In genomic region chr5:53274811-53275355, GRCm38 (mm10) we compare ENCODE assay signal across 8 mouse cellular contexts. TPM values are rescaled to one million over a fixed set of nuclear protein-coding genes. Genes with fewer than 3 reads are reported as not detected.
DNase-seq lines count a peak whose midpoint lies in the region; ATAC-seq and TF ChIP-seq lines count a peak whose summit lies in the region.

No protein-coding gene starts in this region.

- intact Hi-C loops in left cerebral cortex, adult 2 months (cut with DNase I): loop anchor here (5.0 kb wide), 1 partner anchor 312 kb away; no protein-coding TSS in a partner anchor

- H3K27ac ChIP-seq in left cerebral cortex, adult 2 months: peak overlapping the region; percentile 40
- peak overlapping the region; percentile 78 for H3K27ac ChIP-seq in heart, embryonic 16.5 days (ENCODE audit: low read length)
- no peak overlapping the region for H3K27ac ChIP-seq in liver, postnatal 0 days (ENCODE audit: low read depth)

- TF ChIP-seq CTCF in left cerebral cortex, adult 2 months (IDR thresholded peaks at IDR 0.05): peak; percentile 74
- peak; percentile 53 for TF ChIP-seq CTCF in liver, postnatal 0 days (IDR thresholded peaks at IDR 0.05; ENCODE audit: low read depth)

- H3K36me3 ChIP-seq in heart, embryonic 16.5 days (ENCODE audit: control insufficient read depth, insufficient read depth): peaks cover 14% of the 10 kb centered on the region
- H3K36me3 ChIP-seq in liver, postnatal 0 days (replicated peaks; ENCODE audit: insufficient read depth, low read length): peaks cover 24% of the 10 kb centered on the region

- ATAC-seq in CD4-positive, CD25-positive, alpha-beta regulatory T cell, adult 4 months: no peak
- ATAC-seq in heart, embryonic 16.5 days (replicated peaks; ENCODE audit: extremely low read depth, insufficient read depth, low FRiP score): no peak
- ATAC-seq in liver, postnatal 0 days: no peak

- H3K4me2 ChIP-seq in heart, embryonic 16.5 days (ENCODE audit: low read depth, low read length): no peak overlapping the region
- H3K4me2 ChIP-seq in liver, postnatal 0 days (ENCODE audit: low read depth, low read length): no peak overlapping the region

- no peaks in the 10 kb centered on the region for H3K27me3 ChIP-seq in heart, embryonic 16.5 days (ENCODE audit: control insufficient read depth, insufficient read depth, low read length)
- H3K27me3 ChIP-seq in liver, postnatal 0 days (ENCODE audit: insufficient read depth, low read length): no peaks in the 10 kb centered on the region

- WGBS in heart, embryonic 16.5 days: 51% methylated on average over 5 of the region's 5 CpGs
- 63% methylated on average over 5 of the region's 5 CpGs for WGBS in liver, postnatal 0 days (ENCODE audit: insufficient replicate concordance)

- no peak for TF ChIP-seq EP300 in liver, postnatal 0 days (IDR thresholded peaks at IDR 0.05; ENCODE audit: low read depth)

- H3K4me3 ChIP-seq in left cerebral cortex, adult 2 months: no peak overlapping the region
- no peak overlapping the region for H3K4me3 ChIP-seq in heart, embryonic 16.5 days (ENCODE audit: low read length)
- no peak overlapping the region for H3K4me3 ChIP-seq in liver, postnatal 0 days (ENCODE audit: low read depth, low read length)

- H3K9ac ChIP-seq in heart, embryonic 16.5 days (ENCODE audit: low read length): no peak overlapping the region; the same call in 1 of the 2 replicates
- H3K9ac ChIP-seq in liver, postnatal 0 days (replicated peaks): no peak overlapping the region

- H3K4me1 ChIP-seq in heart, embryonic 16.5 days (ENCODE audit: control insufficient read depth, insufficient read depth, low read length): peaks cover 44% of the 10 kb centered on the region
- H3K4me1 ChIP-seq in liver, postnatal 0 days (ENCODE audit: insufficient read depth): peaks cover 4% of the 10 kb centered on the region; the same call in 1 of the 2 replicates

- DNase-seq in CD4-positive, CD25-positive, alpha-beta regulatory T cell, adult 2 months (ENCODE audit: low read depth, low spot score): peak; percentile 10
- DNase-seq in left cerebral cortex, adult 2 months (ENCODE audit: extremely low spot score in 1 of 2, low spot score in 2 of 2): peak; percentile 47 to 49
- DNase-seq in left cerebral cortex, adult 8-10 months (ENCODE audit: low spot score in 2 of 2): no peak
- DNase-seq in cerebellum, postnatal 14 days: peak; percentile 75 to 81
- DNase-seq in liver, postnatal 0 days: peak; percentile 29
- no peak for DNase-seq in thymus, postnatal 0 days (ENCODE audit: low spot score)

- no peaks in the 10 kb centered on the region for H3K9me3 ChIP-seq in heart, embryonic 16.5 days (replicated peaks; ENCODE audit: control insufficient read depth, low read length)
- no peaks in the 10 kb centered on the region for H3K9me3 ChIP-seq in liver, postnatal 0 days (ENCODE audit: low read length)

RNA-seq across cellular contexts. Expression of gene Smim20, which starts 8.0 kb away (rescaled TPM):
- polyA plus RNA-seq in CD4-positive, CD25-positive, alpha-beta regulatory T cell, adult 4 months (2017; shearing (Covaris generic)): 100 to 1,000 TPM; 104 to 116 TPM
- total RNA-seq in left cerebral cortex, adult 2 months (2021): 10 to 100 TPM; 36.4 to 39.7 TPM
- total RNA-seq in left cerebral cortex, adult 8-10 months (2022): 10 to 100 TPM; 38.0 to 43.3 (median 40.1) TPM
- polyA plus RNA-seq in heart, embryonic 16.5 days (2015; fragmentation: Nextera tagmentation; extraction: Ambion mirVana): 188 and 196 TPM in 2 replicates
- 65.1 and 65.9 TPM in 2 replicates for polyA plus RNA-seq in liver, postnatal 0 days (2015; fragmentation: Nextera tagmentation; extraction: Ambion mirVana)
- 102 and 104 TPM in 2 replicates for polyA plus RNA-seq in thymus, postnatal 0 days (2015; fragmentation: Nextera tagmentation; extraction: Ambion mirVana)

Comparison
In these comparisons a context has a peak if more than half of its experiments do, and no peak if none do; other contexts are left out.
1. DNase-seq: peak in CD4-positive, CD25-positive, alpha-beta regulatory T cell, adult 2 months (single experiment), left cerebral cortex, adult 2 months (2 of 2), cerebellum, postnatal 14 days (2 of 2) and liver, postnatal 0 days (single experiment); none in left cerebral cortex, adult 8-10 months (0 of 2) and thymus, postnatal 0 days (single experiment).